Mouse (Mus musculus) thymus, postnatal 0 days (tissue): ENCODE measurements around the gene 1110051M20Rik. TPM values are rescaled to one million over a fixed set of nuclear protein-coding genes. Genes with fewer than 3 reads are reported as not detected.

ENCODE experiments used
- DNase-seq: peaks from one replicate; pipeline ENCODE4 v3.0.0-alpha.2; 2015; ENCODE audit warnings: low spot score
- polyA plus RNA-seq: library from polyadenylated mRNA; unstranded; fragments of >200 nt; fragmentation: Nextera tagmentation; extraction: Ambion mirVana; gene quantifications from 2 replicates; pipeline ENCODE4 v1.2.1, GENCODE M21; 2015

The 1110051M20Rik gene
- polyA plus RNA-seq, 1 experiment from 2014 or later = 24.5 TPM

DNA sequence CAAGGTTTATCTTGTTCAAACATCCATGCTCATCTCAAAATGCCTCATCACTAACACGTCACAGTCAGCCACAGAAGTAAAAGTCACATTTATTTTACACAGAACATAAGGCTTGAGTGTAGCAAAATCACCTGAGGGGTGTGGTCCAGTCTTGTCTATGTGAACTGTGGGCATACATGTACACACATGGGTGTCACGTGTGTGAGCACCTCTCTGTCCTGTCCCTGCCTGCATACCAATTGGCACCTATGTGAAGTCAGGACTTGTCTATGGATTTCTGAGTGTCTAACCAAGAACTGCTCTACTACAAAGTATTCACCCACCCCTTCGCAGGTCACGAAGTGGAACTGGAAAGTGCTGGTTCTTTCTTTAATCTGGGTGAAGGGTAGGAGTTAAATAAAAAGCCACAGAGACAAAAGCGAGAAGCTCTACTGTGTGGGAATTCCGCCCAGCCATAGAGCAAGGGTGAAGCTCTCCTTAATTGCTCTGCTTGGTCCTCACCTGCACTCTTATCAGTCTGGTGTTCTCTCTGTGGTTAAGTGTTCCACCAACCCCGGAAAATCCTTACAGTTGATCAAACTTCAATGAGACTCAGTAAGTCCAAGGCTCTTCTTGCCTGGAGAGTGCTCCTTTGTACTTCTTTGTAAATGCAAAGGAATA lies 20.3 kb downstream of the 1110051M20Rik start:
- no peak for DNase-seq

DNA sequence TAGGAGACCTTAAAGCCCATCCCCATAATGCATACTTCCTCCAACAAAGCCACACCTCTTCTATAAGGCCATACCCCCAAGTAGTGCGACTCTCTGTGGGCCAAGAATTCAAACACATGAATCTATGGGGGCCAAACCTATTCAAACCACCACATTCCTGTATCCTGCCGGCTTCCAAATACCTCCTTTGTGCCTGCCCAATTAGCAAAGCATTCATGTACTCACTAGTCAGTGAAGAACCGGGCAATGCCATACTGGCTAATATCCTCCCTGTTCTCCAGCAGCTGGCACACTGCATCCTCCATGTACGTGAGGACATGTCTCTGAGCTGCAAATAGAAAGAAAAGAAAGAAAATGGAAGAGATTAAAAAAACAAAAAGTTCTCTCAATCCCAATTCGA lies 22.9 kb downstream of the 1110051M20Rik start:
- no peak for DNase-seq

- no peak for DNase-seq
These were observed 30.7 kb downstream of the 1110051M20Rik start for GRCm38 (mm10) chr2:91413811-91414210.

- no peak for DNase-seq
These were observed 32.1 kb downstream of the 1110051M20Rik start for GRCm38 (mm10) chr2:91412361-91412760.

DNA sequence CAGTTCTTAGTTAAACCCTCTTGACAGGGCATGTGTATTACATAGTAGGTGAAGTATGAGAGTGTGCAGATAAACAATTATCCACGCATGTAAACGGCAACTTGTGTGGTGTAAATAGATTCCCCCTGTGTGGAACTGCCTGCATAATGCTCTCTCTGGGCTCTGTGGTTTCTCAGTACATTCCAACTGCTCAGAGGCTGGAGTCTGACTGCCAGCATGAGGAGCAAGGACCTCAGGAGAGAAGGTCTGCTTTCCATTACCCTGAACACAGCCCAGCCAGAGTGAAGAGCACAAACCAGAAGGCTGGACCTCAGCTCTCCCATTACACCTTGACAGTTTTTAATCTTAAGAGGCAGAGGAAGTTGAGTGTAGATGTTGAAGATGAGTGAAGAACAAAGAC lies 33.0 kb downstream of the 1110051M20Rik start:
- no peak for DNase-seq

GRCm38 (mm10) chr2:91408031-91408430 lies 36.5 kb downstream of the 1110051M20Rik start:
- DNase-seq = no peak

DNA sequence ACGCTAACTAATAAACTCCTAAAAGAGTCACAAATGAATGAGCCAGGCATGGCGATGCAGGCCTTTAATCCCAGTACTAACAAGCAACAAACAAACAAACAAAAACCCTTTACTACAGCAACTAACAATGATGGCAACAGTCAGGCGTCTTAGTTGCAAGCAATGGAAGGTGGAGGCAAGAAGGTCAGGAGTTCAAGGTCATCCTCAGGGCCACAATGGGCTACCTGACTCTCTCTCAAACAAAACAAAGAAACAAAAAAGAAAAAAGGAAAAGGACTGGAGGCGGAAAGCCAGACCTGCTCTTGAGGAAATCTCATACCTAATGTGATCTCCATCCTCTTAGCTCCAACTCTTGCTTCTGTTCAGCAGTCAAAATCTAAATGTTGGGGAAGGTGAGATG lies 39.4 kb downstream of the 1110051M20Rik start:
- no peak for DNase-seq

DNA sequence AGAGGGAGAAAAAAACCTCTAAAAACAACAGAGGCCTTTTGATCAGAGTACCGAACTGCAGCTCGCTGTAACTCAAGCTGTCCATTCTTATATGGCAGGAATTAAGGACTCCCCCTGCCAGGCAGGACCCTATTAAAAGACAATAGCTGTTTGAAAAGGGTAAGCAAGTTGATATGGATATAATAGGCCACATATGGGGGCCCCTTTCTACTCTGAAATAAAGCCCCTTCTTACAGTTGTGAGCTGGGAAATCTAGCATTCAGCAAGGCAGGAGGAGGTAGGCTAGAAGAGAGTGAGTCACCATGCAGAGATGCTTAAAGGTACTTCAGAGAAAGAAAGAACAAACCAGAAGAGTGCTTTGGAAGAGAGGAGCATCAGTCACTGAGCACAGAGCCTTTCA lies 44.8 kb downstream of the 1110051M20Rik start:
- DNase-seq = no peak

- DNase-seq = no peak
These were observed 45.3 kb downstream of the 1110051M20Rik start for GRCm38 (mm10) chr2:91399168-91399567.

DNA sequence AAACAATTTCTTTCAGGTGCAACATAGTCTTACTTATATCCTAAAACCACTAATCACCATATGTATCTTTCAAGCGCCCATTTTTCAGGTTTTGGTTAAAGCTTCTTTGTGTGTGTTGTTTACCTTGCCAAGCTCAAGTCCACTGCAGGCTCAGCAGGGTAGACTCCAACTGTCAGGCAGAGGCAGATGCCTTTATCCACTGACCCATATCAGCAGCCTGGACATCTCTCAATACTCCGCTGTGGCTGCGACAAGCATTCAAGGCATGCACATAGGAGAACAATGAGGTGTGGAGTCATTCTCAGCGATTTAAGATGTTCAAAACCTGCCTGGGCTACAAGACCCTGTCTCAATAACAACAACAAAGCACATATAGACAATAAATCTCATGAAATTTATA lies 50.4 kb downstream of the 1110051M20Rik start:
- DNase-seq = no peak

DNA sequence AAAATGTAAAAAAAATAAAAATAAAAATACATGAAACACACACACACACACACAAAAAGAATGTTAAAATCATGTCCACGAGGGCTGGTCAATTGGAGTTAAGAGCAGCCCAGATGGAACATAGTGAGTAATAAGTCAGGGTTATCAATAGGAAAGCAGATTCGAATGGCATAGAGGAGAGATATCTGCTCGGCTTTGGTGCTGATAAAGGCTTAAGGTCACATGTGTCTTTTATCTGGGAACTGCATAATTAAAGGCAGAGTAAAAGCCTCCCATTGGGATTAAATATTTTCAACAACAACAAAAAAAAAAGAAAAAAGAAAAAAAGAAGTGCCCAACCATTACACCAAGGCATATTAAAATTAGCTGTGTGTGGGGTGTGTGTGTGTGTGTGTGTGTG lies 55.8 kb downstream of the 1110051M20Rik start:
- DNase-seq = no peak

DNA sequence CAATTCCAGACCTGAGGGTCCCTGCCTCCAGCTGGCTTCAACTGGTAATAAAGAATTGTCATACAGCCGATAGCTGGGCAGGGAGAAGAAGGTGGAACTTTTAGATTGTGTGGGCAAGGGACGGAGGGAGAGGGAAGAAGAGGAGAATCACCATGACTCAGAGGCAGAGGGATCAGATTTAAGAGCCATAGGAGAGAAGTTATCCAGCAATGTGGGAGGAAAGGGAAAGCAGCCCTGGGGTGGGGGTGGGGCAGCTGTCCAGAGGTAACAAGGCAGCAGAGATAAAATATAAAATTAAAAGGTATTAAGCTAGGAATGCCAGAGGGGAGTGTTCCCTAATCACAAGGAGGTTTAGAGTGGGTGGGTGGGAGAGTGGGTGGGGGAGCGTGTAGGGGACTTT lies 56.2 kb downstream of the 1110051M20Rik start:
- DNase-seq = no peak

- no peak for DNase-seq
These were observed 57.1 kb downstream of the 1110051M20Rik start for GRCm38 (mm10) chr2:91387287-91387958.

DNA sequence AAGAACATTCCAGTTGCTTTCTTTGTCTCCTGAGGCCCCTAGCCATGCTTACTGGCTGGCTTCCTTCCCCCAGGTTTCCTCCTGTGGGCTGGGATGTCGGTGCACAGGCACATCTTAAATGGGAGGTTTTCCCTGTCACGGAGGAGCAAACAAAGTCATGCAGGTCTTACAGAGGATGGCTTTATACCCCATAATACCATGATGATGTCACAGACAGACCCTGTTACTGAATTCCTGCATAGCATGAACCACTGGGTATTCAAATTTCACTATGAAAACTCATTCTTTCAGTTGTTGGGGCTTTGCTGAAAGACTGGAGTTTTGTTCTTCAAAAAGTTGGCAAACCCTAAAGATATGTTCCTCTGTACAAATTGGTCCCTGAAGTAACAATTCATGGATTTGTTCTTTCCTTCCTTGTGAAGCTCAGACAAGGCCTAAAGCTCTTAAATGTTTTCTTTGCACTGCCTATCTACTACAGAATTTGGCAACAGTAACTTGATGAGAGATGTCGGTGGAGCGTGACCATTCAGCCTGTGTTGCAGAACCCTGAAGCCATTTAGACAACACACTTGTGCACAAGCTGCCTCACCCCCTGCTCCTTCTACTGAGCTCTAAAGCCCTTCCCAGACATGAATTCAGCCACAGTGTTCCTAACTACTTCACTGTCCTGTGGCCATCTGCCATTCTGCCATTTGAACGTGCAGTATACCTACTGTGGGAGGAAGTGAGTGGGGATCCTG lies 57.8 kb downstream of the 1110051M20Rik start:
- DNase-seq = no peak

- DNase-seq = no peak
These were observed 61.2 kb downstream of the 1110051M20Rik start for GRCm38 (mm10) chr2:91383294-91383693.

DNA sequence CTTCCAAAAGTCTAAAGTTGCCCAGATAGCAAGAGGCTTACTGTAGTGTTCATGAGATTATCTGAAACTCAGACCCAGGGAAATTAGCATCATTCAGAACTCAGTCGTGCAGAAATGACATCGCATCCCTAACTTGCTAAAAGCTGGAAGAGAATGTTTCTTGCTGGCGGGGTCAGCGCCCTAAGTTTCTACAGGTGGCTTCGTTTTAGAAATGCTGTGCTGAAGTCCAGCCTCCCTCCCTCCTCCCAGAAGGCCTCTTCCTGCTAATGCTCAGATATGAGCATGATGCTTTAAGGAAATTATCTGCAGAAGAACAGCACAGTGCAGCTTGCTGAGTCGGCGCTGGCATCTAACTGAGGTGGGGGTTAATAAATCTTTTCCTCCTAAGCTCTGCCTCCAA lies 67.5 kb downstream of the 1110051M20Rik start:
- DNase-seq = no peak

GRCm38 (mm10) chr2:91370314-91370713 lies 74.2 kb downstream of the 1110051M20Rik start:
- no peak for DNase-seq

GRCm38 (mm10) chr2:91363272-91363671 lies 81.2 kb downstream of the 1110051M20Rik start:
- no peak for DNase-seq

GRCm38 (mm10) chr2:91361068-91361528 lies 83.4 kb downstream of the 1110051M20Rik start:
- DNase-seq = no peak

- DNase-seq = no peak
These were observed 88.7 kb downstream of the 1110051M20Rik start for GRCm38 (mm10) chr2:91355767-91356166.

DNA sequence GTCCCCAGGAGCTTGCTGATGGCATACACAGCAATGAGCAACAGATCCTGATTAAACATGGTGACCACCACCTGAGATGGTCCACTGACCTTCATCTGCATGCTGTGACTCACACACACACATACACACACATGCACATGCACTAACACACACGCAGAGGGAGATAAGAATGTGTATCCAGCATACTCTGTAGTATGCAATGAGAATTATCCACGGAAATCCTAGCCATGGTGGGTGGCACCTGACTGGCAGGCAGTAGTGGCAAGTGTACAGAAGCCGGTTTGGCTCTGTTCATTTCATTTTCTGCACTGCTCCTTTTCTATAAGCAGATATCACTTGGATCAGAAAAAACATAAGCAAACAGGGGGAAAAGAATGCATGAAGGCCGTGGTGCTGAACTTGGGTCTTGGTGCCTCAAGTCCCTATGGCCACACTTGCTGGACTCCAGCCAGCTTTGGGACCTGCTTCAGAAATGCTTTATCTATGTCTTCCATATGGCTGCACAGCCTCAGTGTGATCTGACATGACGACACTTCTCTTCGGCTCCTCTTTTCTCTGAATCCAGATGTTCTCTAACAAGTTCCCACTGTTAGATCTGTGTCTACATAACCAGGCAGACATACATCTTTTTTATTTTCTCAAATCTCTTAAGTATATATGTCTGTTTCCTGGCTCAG lies 89.6 kb downstream of the 1110051M20Rik start:
- no peak for DNase-seq

DNA sequence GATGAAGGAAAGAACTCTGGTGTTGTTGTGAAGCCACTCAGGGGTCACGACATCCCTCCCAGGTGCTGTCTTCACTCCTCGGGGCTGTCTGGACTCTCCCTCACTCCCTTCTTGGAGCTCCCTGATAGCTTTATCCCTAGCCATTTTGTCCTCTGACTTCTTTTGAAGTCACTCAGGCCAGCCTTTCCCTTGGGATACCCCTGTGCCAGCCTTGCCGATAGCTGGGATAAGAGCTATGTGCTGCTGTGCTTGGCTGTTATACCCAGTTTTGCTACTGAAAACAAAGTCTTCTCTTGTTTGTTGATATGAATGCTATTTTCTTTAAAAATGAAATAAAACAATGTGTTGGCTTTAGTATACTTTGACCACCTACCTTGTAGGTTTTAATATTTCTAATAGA lies 90.7 kb downstream of the 1110051M20Rik start:
- DNase-seq = no peak
